Mouse (Mus musculus) heart, postnatal 0 days (tissue): ENCODE measurements around the gene Susd1. TPM values are rescaled to one million over a fixed set of nuclear protein-coding genes. Genes with fewer than 3 reads are reported as not detected.

Experiments
- ATAC-seq: fragments of 200-750 bp; cut with Nextera tagmentation; 2 replicates; pipeline ENCODE4 v1.8.0; 2017; ENCODE audit warnings: low read depth, moderate number of reproducible peaks, moderate library complexity; ENCODE audit not compliant: insufficient read depth
- DNase-seq: peaks from one replicate; pipeline ENCODE4 v3.0.0-alpha.2; 2016; ENCODE audit warnings: low spot score
- H3K27ac ChIP-seq: fragments of 300-500 bp; sonication (generic); 2 replicates; pipeline ENCODE4 v1.5.1; 2014; ENCODE audit warnings: low read depth, mild to moderate bottlenecking
- H3K27me3 ChIP-seq: fragments of 300-500 bp; sonication (generic); 2 replicates; pipeline ENCODE4 v1.6.1; 2014; ENCODE audit warnings: low read length, mixed read lengths; ENCODE audit not compliant: control insufficient read depth, insufficient read depth
- H3K36me3 ChIP-seq: fragments of 300-500 bp; sonication (generic); replicated peaks from 2 replicates; pipeline ENCODE4 v1.6.1; 2014; ENCODE audit warnings: low read length, mixed read lengths; ENCODE audit not compliant: control insufficient read depth, insufficient read depth
- H3K4me1 ChIP-seq: fragments of 300-500 bp; sonication (generic); 2 replicates; pipeline ENCODE4 v1.6.1; 2014; ENCODE audit warnings: antibody characterized with exemption; ENCODE audit not compliant: control insufficient read depth, insufficient read depth
- H3K4me2 ChIP-seq: fragments of 300-500 bp; sonication (generic); 2 replicates; pipeline ENCODE4 v1.6.1; 2014; ENCODE audit warnings: low read depth, mild to moderate bottlenecking, low read length, moderate library complexity
- H3K4me3 ChIP-seq: fragments of 300-500 bp; sonication (generic); 2 replicates; pipeline ENCODE4 v1.5.1; 2014; ENCODE audit warnings: low read depth, low read length
- H3K9ac ChIP-seq: fragments of 300-500 bp; sonication (generic); replicated peaks from 2 replicates; pipeline ENCODE4 v1.6.1; 2014; ENCODE audit warnings: low read depth, low read length, mixed read lengths
- H3K9me3 ChIP-seq: fragments of 300-500 bp; sonication (generic); replicated peaks from 2 replicates; pipeline ENCODE4 v1.6.1; 2016; ENCODE audit warnings: low read length; ENCODE audit not compliant: control insufficient read depth
- CTCF ChIP-seq: IDR thresholded peaks from 2 replicates; pipeline ENCODE4 v1.5.1; 2016; ENCODE audit warnings: antibody characterized with exemption, control low read depth, low read depth
- EP300 ChIP-seq: IDR thresholded peaks from 2 replicates; pipeline ENCODE4 v1.6.1; 2016; ENCODE audit warnings: antibody characterized with exemption, low read depth
- WGBS: fragments of 180-500 bp; shearing (Covaris S2); extraction: QIAGEN DNeasy Blood & Tissue Kit; methylation state at CpG from one replicate; pipeline ENCODE4 v1.1.7; 2014; 5-methylcytosine and 5-hydroxymethylcytosine counted together
- polyA plus RNA-seq: library from polyadenylated mRNA; unstranded; fragments of >200 nt; fragmentation: Nextera tagmentation; extraction: Ambion mirVana; gene quantifications from 2 replicates; pipeline ENCODE4 v1.2.1, GENCODE M21; 2015
- total RNA-seq: library from RNA; depleted of rRNA; stranded (reverse); fragments of >200 nt; gene quantifications from 2 replicates; pipeline ENCODE4 v1.2.3, GENCODE M21; 2014; ENCODE audit warnings: low replicate concordance

Susd1 gene
- total and polyA plus RNA-seq, 2 experiments from 2014 or later = 2.1 to 6.2 TPM

DNA sequence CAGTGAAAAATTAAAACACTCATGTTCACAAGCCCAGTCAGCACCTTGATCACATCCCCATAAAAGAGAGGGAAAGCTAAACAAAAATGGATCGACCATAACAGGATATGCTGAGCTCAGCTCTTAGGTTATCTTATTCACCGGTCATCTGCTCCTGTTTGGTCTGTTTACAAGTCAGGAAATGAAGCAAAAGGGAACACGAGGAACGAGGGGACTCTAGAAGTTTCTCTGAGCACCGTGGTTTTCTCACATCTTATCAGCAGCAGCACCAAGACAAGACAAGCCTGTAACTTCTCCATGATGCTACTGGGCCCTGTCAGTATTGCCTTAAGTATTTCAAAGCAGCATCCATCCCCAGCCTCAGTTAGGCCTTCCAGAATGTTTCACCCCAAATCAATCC lies 157.6 kb downstream of the Susd1 start:
- no peak for TF ChIP-seq EP300
- no peak for TF ChIP-seq CTCF
- H3K36me3 ChIP-seq = no peaks in the 10 kb centered on the region
- H3K4me2 ChIP-seq = no peak overlapping the region
- no peak overlapping the region for H3K27ac ChIP-seq
- H3K9ac ChIP-seq = no peak overlapping the region
- ATAC-seq (no peak), DNase-seq (no peak)
- H3K4me1 ChIP-seq = peaks cover 4% of the 10 kb centered on the region; the same call in 1 of the 2 replicates
- H3K27me3 ChIP-seq = no peaks in the 10 kb centered on the region
- no peak overlapping the region for H3K4me3 ChIP-seq
- H3K9me3 ChIP-seq = no peaks in the 10 kb centered on the region
- 44% methylated on average over 5 of the region's 5 CpGs for WGBS

DNA sequence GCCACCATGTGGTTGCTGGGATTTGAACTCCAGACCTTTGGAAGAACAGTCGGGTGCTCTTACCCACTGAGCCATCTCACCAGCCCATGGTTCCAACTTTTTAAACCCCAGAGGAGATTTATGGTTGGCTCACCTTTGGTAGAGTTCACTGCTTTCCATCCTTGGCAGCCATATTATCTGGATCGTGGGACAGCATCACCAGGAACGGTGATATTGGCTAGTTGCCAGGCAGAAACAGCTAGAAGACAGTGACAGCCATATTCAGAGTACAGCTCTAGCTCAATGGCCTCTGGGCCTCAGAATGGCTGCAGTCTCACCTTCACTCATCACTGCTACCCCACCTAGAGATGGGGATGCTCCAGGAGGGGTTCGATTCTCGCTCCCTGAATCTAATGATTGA lies 159.3 kb downstream of the Susd1 start:
- Histone ChIP-seq H3K36me3 (no peaks in the 10 kb centered on the region), H3K4me3 (no peak overlapping the region)
- WGBS = 67% methylated on average over 5 of the region's 5 CpGs

DNA sequence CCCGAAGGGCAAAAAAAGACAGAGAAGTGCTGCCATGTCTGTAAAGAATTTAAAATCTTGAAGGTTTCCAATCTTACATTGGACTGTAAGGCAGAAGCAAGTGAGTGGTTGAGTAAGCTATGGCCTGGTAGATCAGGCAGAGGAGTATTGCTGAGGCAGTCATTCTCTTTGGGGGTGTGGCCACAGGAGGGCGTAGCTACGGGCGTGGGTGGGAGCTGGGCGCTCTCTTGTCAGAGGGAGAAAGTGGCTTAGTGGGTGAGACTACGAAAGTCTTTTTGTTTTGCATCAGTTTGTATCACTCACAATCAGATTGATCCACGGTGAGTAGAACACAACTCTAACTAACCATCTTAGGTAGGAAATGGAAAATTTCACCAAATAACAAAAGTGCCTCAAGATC lies 160.0 kb downstream of the Susd1 start:
- DNase-seq (no peak), ATAC-seq (no peak)
- H3K36me3 ChIP-seq = no peaks in the 10 kb centered on the region
- H3K27ac ChIP-seq = no peak overlapping the region
- no peak overlapping the region for H3K4me2 ChIP-seq
- no peaks in the 10 kb centered on the region for H3K9me3 ChIP-seq
- H3K9ac ChIP-seq = no peak overlapping the region
- no peaks in the 10 kb centered on the region for H3K27me3 ChIP-seq
- peaks cover 4% of the 10 kb centered on the region; the same call in 1 of the 2 replicates for H3K4me1 ChIP-seq
- TF ChIP-seq CTCF = no peak
- no peak for TF ChIP-seq EP300
- 83% methylated on average over 7 of the region's 7 CpGs for WGBS
- H3K4me3 ChIP-seq = no peak overlapping the region

More for the DNA sequence above, 159.3 kb downstream of the Susd1 start:
- H3K4me1 ChIP-seq = peaks cover 4% of the 10 kb centered on the region; the same call in 1 of the 2 replicates
- TF ChIP-seq EP300 = no peak
- TF ChIP-seq CTCF = no peak
- H3K4me2 ChIP-seq = no peak overlapping the region
- H3K27ac ChIP-seq = no peak overlapping the region
- DNase-seq (no peak), ATAC-seq (no peak)
- H3K27me3 ChIP-seq = no peaks in the 10 kb centered on the region
- H3K9me3 ChIP-seq = no peaks in the 10 kb centered on the region
- H3K9ac ChIP-seq = no peak overlapping the region

DNA sequence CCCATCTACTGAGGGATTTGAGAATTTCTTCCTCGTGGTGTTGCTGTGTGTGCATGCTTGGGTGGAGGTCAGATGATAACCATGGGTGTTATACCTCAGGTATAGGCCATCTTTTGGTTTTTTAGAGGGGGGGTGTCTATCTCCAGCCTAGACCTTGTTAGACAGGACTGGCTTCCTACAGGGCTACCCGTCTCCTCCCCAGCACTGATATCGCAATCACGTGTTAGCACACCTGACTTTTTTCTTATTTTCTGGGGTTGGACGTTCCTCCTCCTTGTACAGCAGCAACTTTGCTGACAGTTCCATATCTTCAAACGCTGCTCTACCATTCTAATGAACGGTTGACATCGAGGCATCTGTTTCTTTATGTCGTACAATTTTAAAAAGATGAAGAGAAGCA lies 160.5 kb downstream of the Susd1 start:
- TF ChIP-seq CTCF (no peak), EP300 (no peak)
- ATAC-seq (no peak), DNase-seq (no peak)
- Histone ChIP-seq H3K27ac (no peak overlapping the region), H3K4me2 (no peak overlapping the region), H3K9ac (no peak overlapping the region), H3K9me3 (no peaks in the 10 kb centered on the region), H3K4me3 (no peak overlapping the region), H3K27me3 (no peaks in the 10 kb centered on the region), H3K36me3 (no peaks in the 10 kb centered on the region), H3K4me1 (peaks cover 2% of the 10 kb centered on the region; the same call in 1 of the 2 replicates)
- WGBS = 85% methylated on average over 9 of the region's 9 CpGs

DNA sequence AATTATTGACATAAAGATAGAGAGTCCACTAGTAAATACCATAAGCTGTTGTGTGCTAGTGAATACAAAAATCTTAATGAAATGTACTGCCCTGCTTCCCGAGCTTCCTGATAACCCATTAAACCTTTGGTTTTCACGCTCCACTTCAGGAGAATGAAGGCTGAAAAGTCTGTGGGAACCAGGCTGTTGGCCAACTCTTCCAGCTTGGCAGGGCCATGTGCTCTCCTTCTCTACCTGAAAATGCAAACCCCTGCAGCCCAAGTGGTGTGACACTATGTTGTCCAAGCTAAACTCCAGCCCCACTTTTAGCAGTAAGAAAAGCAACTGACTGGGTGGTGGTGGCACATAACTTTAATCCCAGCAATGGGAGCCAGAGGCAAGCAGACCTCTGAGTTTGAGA lies 162.5 kb downstream of the Susd1 start:
- Histone ChIP-seq H3K27ac (no peak overlapping the region; the same call in 1 of the 2 replicates), H3K27me3 (no peaks in the 10 kb centered on the region), H3K4me1 (no peaks in the 10 kb centered on the region), H3K9me3 (no peaks in the 10 kb centered on the region), H3K9ac (no peak overlapping the region), H3K36me3 (no peaks in the 10 kb centered on the region), H3K4me2 (no peak overlapping the region), H3K4me3 (no peak overlapping the region)
- 45% methylated on average over 2 of the region's 2 CpGs for WGBS
- TF ChIP-seq EP300 = no peak
- TF ChIP-seq CTCF = no peak
- ATAC-seq = no peak
- DNase-seq = no peak

DNA sequence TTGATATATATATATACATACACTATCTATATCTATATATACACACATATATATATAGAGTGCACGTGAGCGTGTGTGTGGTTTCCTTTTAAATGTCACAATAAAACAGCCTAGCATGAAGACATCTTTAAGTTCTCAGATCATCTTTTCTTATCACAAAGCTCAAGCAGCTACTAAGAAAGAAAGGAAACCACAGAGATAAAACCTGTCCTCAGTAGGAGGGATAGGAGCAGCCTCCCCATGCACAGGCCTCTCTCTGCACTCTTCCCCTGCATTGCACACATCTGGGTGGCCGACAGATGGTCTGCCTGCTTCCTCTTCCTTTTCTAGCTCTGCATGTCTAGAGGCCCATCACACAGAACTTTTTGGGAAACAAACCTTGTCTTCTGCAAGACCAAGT lies 162.9 kb downstream of the Susd1 start:
- TF ChIP-seq CTCF = no peak
- no peak for TF ChIP-seq EP300
- Histone ChIP-seq H3K9ac (no peak overlapping the region), H3K9me3 (no peaks in the 10 kb centered on the region), H3K27ac (no peak overlapping the region; the same call in 1 of the 2 replicates), H3K36me3 (no peaks in the 10 kb centered on the region), H3K4me3 (no peak overlapping the region), H3K27me3 (no peaks in the 10 kb centered on the region), H3K4me1 (no peaks in the 10 kb centered on the region), H3K4me2 (no peak overlapping the region)
- ATAC-seq (no peak), DNase-seq (no peak)
- 51% methylated on average over 3 of the region's 3 CpGs for WGBS
